Mouse (Mus musculus) liver, embryonic 14.5 days (tissue): ENCODE results near the gene Ak3. TPM values are rescaled to one million over a fixed set of nuclear protein-coding genes. Genes with fewer than 3 reads are reported as not detected.

Experiments used
- ATAC-seq: fragments of 200-750 bp; cut with Nextera tagmentation; 2 replicates; pipeline ENCODE4 v1.8.0; 2017; ENCODE audit warnings: moderate number of reproducible peaks, mild to moderate bottlenecking, moderate library complexity; ENCODE audit not compliant: insufficient read depth
- DNase-seq, 3 experiments: peaks; one replicate each; pipeline ENCODE4 v3.0.0-alpha.2; 2012 to 2013; ENCODE audit warnings: low read depth in 3 of 3, low spot score in 3 of 3
- H3K27ac ChIP-seq: fragments of 300-500 bp; sonication (generic); 2 replicates; pipeline ENCODE4 v1.5.1; 2014; ENCODE audit warnings: moderate library complexity, mild to moderate bottlenecking, control low read depth, inconsistent platforms
- H3K27me3 ChIP-seq: fragments of 300-500 bp; sonication (generic); 2 replicates; pipeline ENCODE4 v1.6.1; 2014; ENCODE audit warnings: mild to moderate bottlenecking, low read length, moderate library complexity; ENCODE audit not compliant: control insufficient read depth, insufficient read depth
- H3K36me3 ChIP-seq: fragments of 300-500 bp; sonication (generic); replicated peaks from 2 replicates; pipeline ENCODE4 v1.6.1; 2014; ENCODE audit warnings: low read depth; ENCODE audit not compliant: control insufficient read depth, insufficient read depth
- H3K4me1 ChIP-seq, 2 experiments: fragments of 200-500 bp in 1 of 2; fragments of 300-500 bp in 1 of 2; sonication (generic) in 1 of 2; replicated peaks; 2 replicates each; pipeline ENCODE4 v1.6.1; 2012 to 2014; ENCODE audit warnings: antibody characterized with exemption in 1 of 2, inconsistent platforms in 1 of 2, low read length in 1 of 2; ENCODE audit not compliant: control insufficient read depth in 2 of 2, insufficient read depth in 2 of 2
- H3K4me2 ChIP-seq: fragments of 300-500 bp; sonication (generic); 2 replicates; pipeline ENCODE4 v1.6.1; 2014; ENCODE audit warnings: low read depth, mild to moderate bottlenecking, control low read depth, moderate library complexity
- H3K4me3 ChIP-seq, 2 experiments: fragments of 200-500 bp in 1 of 2; fragments of 300-500 bp in 1 of 2; sonication (generic) in 1 of 2; 2 replicates each; pipeline ENCODE4 v1.5.1; 2012 to 2014; ENCODE audit warnings: low read depth in 2 of 2, low read length in 2 of 2, mild to moderate bottlenecking in 2 of 2, control low read depth in 1 of 2, inconsistent platforms in 1 of 2, moderate library complexity in 1 of 2; ENCODE audit not compliant: insufficient read depth in 1 of 2
- H3K9ac ChIP-seq: fragments of 300-500 bp; sonication (generic); replicated peaks from 2 replicates; pipeline ENCODE4 v1.6.1; 2014; ENCODE audit warnings: mild to moderate bottlenecking, control low read depth, moderate library complexity
- H3K9me3 ChIP-seq: fragments of 300-500 bp; sonication (generic); 2 replicates; pipeline ENCODE4 v1.6.1; 2016; ENCODE audit warnings: low read length, mixed read lengths; ENCODE audit not compliant: control insufficient read depth
- CTCF ChIP-seq: IDR thresholded peaks from 2 replicates; pipeline ENCODE4 v1.5.1; 2016; ENCODE audit warnings: antibody characterized with exemption, low read depth, control low read depth
- EP300 ChIP-seq: IDR thresholded peaks from 2 replicates; pipeline ENCODE4 v1.6.1; 2016; ENCODE audit warnings: antibody characterized with exemption, low read depth
- WGBS: fragments of 180-500 bp; shearing (Covaris S2); extraction: QIAGEN DNeasy Blood & Tissue Kit; methylation state at CpG from one replicate; pipeline ENCODE4 v1.1.7; 2014; ENCODE audit not compliant: insufficient replicate concordance; 5-methylcytosine and 5-hydroxymethylcytosine counted together
- polyA plus RNA-seq, 2 experiments: library from polyadenylated mRNA; depleted of rRNA in 1 of 2; stranded (reverse) in 1 of 2; unstranded in 1 of 2; fragments of >200 nt; fragmentation: Nextera tagmentation in 1 of 2; extraction: Ambion mirVana in 1 of 2; gene quantifications; 2 replicates each; pipeline versions ENCODE4 v1.2.1 to v1.2.3; 2012 to 2014

The Ak3 gene
- polyA plus RNA-seq, 2 experiments: 16.3 to 41.5 TPM

DNA sequence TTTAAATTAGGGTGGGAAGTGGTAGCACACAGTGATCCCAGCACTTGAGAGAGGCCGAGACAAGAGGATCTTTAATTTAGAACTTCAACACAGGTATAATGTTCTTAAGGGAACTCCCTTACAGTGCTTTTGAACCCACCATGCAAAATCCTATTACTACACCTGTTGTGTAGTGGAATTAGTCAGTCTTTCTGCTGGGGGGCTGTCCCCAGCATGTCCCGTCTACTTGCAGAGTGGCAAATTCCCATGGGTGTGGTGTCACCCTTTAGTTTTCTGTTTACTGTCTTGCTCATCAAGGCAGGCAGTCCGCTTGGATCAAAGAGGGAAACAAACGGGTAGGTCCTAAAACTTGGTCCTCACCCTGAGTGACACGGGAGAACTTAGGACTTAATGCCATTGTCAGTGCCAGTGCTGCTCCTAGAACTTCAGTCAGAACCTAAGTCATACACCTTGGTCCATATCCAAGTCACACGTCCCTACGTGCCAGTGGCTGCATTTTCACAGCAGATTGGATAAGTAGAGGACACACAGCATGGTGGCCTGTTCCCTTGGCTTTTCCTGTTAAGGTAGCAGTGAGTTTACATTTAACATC lies 25.9 kb downstream of the Ak3 start:
- Histone ChIP-seq H3K27ac (no peak overlapping the region), H3K9ac (no peak overlapping the region), H3K4me3 (no peak overlapping the region), H3K36me3 (peaks cover 39% of the 10 kb centered on the region), H3K9me3 (no peaks in the 10 kb centered on the region), H3K4me2 (no peak overlapping the region), H3K4me1 (no peaks in the 10 kb centered on the region), H3K27me3 (no peaks in the 10 kb centered on the region)
- DNase-seq (no peak), ATAC-seq (no peak)
- TF ChIP-seq EP300 (no peak), CTCF (no peak)
- 78% methylated on average over 7 of the region's 7 CpGs for WGBS

DNA sequence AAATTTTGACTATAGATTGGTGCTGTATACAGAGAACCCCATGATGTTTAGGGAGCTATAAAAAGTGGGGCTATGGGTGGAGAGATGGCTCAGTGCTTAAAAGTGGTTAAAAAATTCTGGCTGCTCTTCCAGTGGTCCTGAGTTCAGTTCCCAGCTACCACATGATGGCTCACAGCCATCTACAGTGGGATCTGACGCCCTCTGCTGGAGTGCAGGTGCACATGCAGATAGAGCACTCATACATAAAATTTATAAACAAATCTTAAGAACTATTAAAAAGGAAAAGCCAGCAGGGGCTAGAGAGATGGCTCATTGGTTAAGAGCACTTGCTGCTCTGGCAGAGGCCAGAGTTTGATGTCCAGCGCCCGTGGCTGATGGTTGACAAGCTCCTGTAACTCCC lies 28.1 kb downstream of the Ak3 start:
- H3K27ac ChIP-seq: no peak overlapping the region
- H3K36me3 ChIP-seq: peaks cover 28% of the 10 kb centered on the region
- H3K9me3 ChIP-seq: no peaks in the 10 kb centered on the region
- 74% methylated on average over 3 of the region's 3 CpGs for WGBS
- H3K4me1 ChIP-seq: no peaks in the 10 kb centered on the region
- H3K4me3 ChIP-seq: no peak overlapping the region
- H3K27me3 ChIP-seq: no peaks in the 10 kb centered on the region
- no peak overlapping the region for H3K4me2 ChIP-seq
- TF ChIP-seq EP300: no peak
- TF ChIP-seq CTCF: peak; percentile 65
- DNase-seq (no peak), ATAC-seq (no peak)
- no peak overlapping the region for H3K9ac ChIP-seq

DNA sequence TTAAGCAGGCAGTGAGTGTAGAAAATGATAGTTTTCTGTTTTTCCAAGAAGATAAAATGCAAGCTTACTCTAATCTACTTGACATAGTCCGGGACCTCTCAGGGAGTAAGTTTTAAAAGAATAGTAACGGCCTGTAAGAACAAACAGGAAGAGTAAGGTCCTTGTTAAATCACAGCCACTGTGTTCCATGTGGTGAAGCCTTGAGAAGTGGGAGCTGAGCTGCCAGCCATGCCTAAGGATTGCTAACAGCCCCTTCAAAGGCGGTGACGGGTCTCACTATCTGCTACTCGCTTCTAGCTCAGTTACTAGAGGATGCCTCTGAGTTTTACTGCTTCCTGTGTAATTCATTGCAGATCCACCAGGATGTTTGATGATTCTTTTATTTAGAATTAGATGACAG lies 31.0 kb downstream of the Ak3 start:
- DNase-seq (no peak), ATAC-seq (no peak)
- no peak for TF ChIP-seq CTCF
- no peak for TF ChIP-seq EP300
- Histone ChIP-seq H3K4me1 (no peaks in the 10 kb centered on the region; a peak in 1 of 4 replicates), H3K4me3 (no peak overlapping the region), H3K27ac (no peak overlapping the region), H3K9ac (no peak overlapping the region), H3K4me2 (no peak overlapping the region), H3K27me3 (no peaks in the 10 kb centered on the region), H3K9me3 (no peaks in the 10 kb centered on the region), H3K36me3 (peaks cover 24% of the 10 kb centered on the region)
- 83% methylated on average over 5 of the region's 5 CpGs for WGBS

DNA sequence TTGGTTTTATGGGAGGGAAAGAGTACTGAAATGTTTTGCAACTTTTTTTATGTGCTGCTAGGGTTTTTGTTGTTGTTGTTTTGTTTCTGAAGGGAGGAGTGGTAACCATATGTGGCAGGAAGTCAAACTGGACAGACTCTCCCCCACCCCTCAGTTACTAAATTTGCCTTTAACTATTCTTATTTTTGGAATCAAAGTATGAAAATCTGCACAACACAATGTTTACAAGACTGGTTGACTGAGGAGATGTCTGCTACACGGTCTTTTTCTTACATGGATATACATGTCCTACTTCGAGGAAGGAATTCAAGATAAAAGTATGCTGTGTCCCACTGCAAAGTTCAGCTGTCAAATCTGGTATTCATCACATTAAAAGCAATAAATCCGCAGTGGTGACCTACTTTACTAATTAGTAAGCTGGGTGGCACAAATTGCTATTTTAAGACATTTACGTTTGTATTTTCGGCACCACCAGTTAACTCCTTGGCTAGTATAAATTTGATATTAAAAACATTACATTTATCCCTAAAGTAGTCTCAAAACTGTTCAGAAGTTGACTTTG lies 31.5 kb downstream of the Ak3 start:
- H3K9me3 ChIP-seq: no peaks in the 10 kb centered on the region
- no peak overlapping the region for H3K4me2 ChIP-seq

DNA sequence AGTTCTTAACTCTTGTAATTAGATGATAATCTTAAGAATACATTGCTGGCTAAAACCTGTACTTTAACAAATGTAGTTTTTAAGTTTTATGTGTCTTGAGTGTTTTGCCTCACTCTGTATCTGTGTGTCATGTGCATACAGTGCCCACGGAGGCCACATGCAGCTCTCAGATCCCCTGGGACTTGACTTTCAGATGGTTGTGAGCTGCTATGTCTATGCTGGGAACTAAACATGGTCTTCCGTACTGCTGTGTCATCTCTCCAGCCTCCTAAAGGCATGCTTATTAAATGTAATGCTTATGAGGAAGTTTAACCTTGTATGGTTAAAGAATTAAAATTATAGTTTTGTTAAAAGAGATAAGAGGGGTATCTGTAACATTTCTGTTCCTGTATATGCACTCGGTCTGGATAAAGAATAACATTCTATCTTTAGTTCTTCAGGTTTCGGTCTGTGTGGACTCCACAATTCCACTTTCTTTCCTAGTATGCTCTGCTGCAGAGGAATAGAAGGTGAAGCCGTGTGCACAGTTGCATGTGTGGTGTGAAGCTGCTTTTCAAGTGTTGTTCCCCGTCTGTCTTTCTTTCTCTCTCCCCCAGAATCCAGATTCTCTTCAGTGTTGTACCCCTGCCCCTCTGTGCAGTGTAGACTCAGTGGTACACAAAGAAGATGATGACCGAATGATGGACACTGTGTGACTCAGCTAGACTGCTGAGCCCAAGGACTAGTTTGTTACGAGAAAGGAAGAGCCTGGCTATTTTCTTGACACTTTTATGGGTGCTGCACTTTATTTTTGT lies 32.2 kb downstream of the Ak3 start:
- H3K36me3 ChIP-seq: peaks cover 22% of the 10 kb centered on the region
- DNase-seq (no peak), ATAC-seq (no peak)
- no peaks in the 10 kb centered on the region for H3K27me3 ChIP-seq
- no peak overlapping the region for H3K9ac ChIP-seq
- no peak overlapping the region for H3K4me2 ChIP-seq
- WGBS: 75% methylated on average over 8 of the region's 8 CpGs
- no peak for TF ChIP-seq EP300
- no peak for TF ChIP-seq CTCF
- H3K4me3 ChIP-seq: no peak overlapping the region
- H3K9me3 ChIP-seq: no peaks in the 10 kb centered on the region
- no peak overlapping the region for H3K27ac ChIP-seq
- no peaks in the 10 kb centered on the region; a peak in 1 of 4 replicates for H3K4me1 ChIP-seq

More for the DNA sequence above, 31.5 kb downstream of the Ak3 start:
- ATAC-seq: no peak
- H3K36me3 ChIP-seq: peaks cover 22% of the 10 kb centered on the region
- H3K9ac ChIP-seq: no peak overlapping the region
- TF ChIP-seq CTCF: no peak
- TF ChIP-seq EP300: no peak
- DNase-seq: no peak
- WGBS: 82% methylated on average over 5 of the region's 5 CpGs
- H3K27me3 ChIP-seq: no peaks in the 10 kb centered on the region
- no peaks in the 10 kb centered on the region; a peak in 1 of 4 replicates for H3K4me1 ChIP-seq
- no peak overlapping the region for H3K4me3 ChIP-seq
- H3K27ac ChIP-seq: no peak overlapping the region
